Mouse (Mus musculus) C2C12 (cell line): ENCODE measurements around the gene Ttll11. TPM values are rescaled to one million over a fixed set of nuclear protein-coding genes. Genes with fewer than 3 reads are reported as not detected.

Source experiments
- H3K27me3 ChIP-seq: one replicate; pipeline ENCODE4 v1.6.1; 2011; ENCODE audit not compliant: control insufficient read depth, insufficient read depth, insufficient read length
- H3K36me3 ChIP-seq: one replicate; pipeline ENCODE4 v1.6.1; 2011; ENCODE audit not compliant: control insufficient read depth, insufficient read depth
- H3K4me3 ChIP-seq: one replicate; pipeline ENCODE4 v1.5.1; 2011; ENCODE audit warnings: mild to moderate bottlenecking, control low read depth; ENCODE audit not compliant: poor library complexity, insufficient read depth, severe bottlenecking
- H3K79me2 ChIP-seq: one replicate; pipeline ENCODE4 v1.6.1; 2011; ENCODE audit not compliant: control insufficient read depth, insufficient read depth
- H3K79me3 ChIP-seq: one replicate; pipeline ENCODE4 v1.6.1; 2011; ENCODE audit warnings: low read depth, control low read depth
- H3ac ChIP-seq: one replicate; pipeline ENCODE3; 2011; ENCODE audit warnings: low read depth; ENCODE audit not compliant: control insufficient read depth, insufficient read length
- CEBPB ChIP-seq: IDR thresholded peaks from one replicate; pipeline ENCODE4 v1.6.1; 2011; ENCODE audit warnings: low read depth, mild to moderate bottlenecking, control low read depth, moderate library complexity
- CTCF ChIP-seq: IDR thresholded peaks from one replicate; pipeline ENCODE4 v1.5.1; 2011; ENCODE audit not compliant: control insufficient read depth, insufficient read depth, insufficient read length
- FOSL1 ChIP-seq: IDR thresholded peaks from one replicate; pipeline ENCODE4 v1.8.0; 2011; ENCODE audit warnings: mild to moderate bottlenecking, low read length; ENCODE audit not compliant: poor library complexity, insufficient read depth, severe bottlenecking
- MAX ChIP-seq: IDR thresholded peaks from one replicate; pipeline ENCODE4 v1.6.1; 2011; ENCODE audit warnings: mild to moderate bottlenecking, control low read depth
- MYOD1 ChIP-seq: IDR thresholded peaks from one replicate; pipeline ENCODE4 v1.6.1; 2011; ENCODE audit warnings: low read depth; ENCODE audit not compliant: control insufficient read depth, insufficient read length
- MYOG ChIP-seq: IDR thresholded peaks from one replicate; pipeline ENCODE4 v1.6.1; 2011; ENCODE audit not compliant: control insufficient read depth, insufficient read length; ENCODE audit errors: extremely low read depth
- USF1 ChIP-seq: IDR thresholded peaks from one replicate; pipeline ENCODE4 v1.6.1; 2011; ENCODE audit warnings: low read depth, mild to moderate bottlenecking, control low read depth, moderate library complexity
- polyA plus RNA-seq: library from polyadenylated mRNA; unstranded; fragments of >200 nt; fragmentation: generic; extraction: Trizol; gene quantifications from one replicate; pipeline ENCODE4 v1.2.1, GENCODE M21; 2012; ENCODE audit warnings: missing spikeins

Ttll11 gene
- polyA plus RNA-seq, 1 experiment: 7.0 TPM

DNA sequence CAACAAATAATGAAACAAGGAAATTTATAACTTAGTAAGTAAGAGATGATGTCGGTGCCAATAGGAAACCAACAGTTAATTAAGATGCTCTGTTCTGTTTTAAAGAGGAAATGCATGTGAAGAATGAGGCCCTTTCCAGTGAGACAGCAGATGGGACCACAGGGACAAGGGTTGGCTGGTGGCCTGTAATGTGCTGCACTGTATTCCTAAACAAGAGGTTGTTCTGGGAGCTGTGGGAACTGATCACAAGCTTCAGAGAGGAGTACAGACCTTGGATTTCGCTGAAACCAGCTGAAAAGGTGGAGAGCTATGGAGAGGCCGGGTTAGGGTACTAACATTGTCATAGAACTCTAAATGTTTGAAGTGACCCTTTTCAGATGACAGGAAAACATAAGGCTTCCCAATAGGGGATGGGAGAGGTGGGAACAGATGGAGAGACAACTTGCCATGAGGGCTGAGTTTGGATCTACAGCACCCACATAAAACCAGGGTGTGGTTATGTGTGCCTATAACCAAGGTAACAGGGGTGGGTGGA is 18.1 kb downstream of the Ttll11 start:
- no peak overlapping the region for H3K4me3 ChIP-seq
- no peaks in the 10 kb centered on the region for H3K36me3 ChIP-seq
- H3K27me3 ChIP-seq: no peaks in the 10 kb centered on the region

GRCm38 (mm10) chr2:35957471-35958140 is 22.1 kb downstream of the Ttll11 start:
- no peak for TF ChIP-seq CTCF
- TF ChIP-seq USF1: no peak
- TF ChIP-seq MYOG: no peak
- TF ChIP-seq MYOD1: no peak
- no peak for TF ChIP-seq CEBPB
- TF ChIP-seq MAX: no peak
- TF ChIP-seq FOSL1: no peak
- no peaks in the 10 kb centered on the region for H3K79me3 ChIP-seq

More for the DNA sequence above, 18.1 kb downstream of the Ttll11 start:
- no peaks in the 10 kb centered on the region for H3K79me3 ChIP-seq
- TF ChIP-seq MYOD1 (no peak), MYOG (no peak), CTCF (no peak), MAX (no peak), CEBPB (no peak), USF1 (no peak), FOSL1 (no peak)
- H3K79me2 ChIP-seq: no peaks in the 10 kb centered on the region
- H3ac ChIP-seq: no peak overlapping the region

DNA sequence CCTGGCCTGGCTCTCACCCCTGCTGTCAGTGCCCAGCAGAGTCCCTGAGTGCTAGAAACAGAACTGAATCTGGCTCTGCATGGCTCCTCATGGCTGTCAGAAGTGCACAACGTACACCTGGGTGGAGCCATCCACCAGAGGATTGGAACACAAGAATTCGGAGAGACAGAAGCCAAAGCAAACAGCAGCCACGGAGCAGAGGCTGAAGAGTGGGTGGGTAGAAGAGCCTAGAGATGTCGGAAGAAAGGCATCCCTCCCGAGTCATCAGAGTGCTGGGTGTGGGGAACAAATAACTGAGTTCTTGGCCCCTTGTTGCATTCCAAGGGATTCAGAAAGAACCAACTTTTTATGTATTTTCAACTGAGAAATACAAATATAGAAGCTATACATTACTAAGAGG is 24.5 kb downstream of the Ttll11 start:
- Histone ChIP-seq H3K4me3 (no peak overlapping the region), H3ac (no peak overlapping the region), H3K79me2 (no peaks in the 10 kb centered on the region), H3K79me3 (no peaks in the 10 kb centered on the region), H3K36me3 (no peaks in the 10 kb centered on the region), H3K27me3 (peaks cover 3% of the 10 kb centered on the region)
- TF ChIP-seq FOSL1 (no peak), CTCF (no peak), MAX (no peak), MYOG (no peak)

More at GRCm38 (mm10) chr2:35957471-35958140, 22.1 kb downstream of the Ttll11 start:
- no peaks in the 10 kb centered on the region for H3K79me2 ChIP-seq
- H3K36me3 ChIP-seq: no peaks in the 10 kb centered on the region
- H3K27me3 ChIP-seq: no peaks in the 10 kb centered on the region
- no peak overlapping the region for H3ac ChIP-seq
- H3K4me3 ChIP-seq: no peak overlapping the region

DNA sequence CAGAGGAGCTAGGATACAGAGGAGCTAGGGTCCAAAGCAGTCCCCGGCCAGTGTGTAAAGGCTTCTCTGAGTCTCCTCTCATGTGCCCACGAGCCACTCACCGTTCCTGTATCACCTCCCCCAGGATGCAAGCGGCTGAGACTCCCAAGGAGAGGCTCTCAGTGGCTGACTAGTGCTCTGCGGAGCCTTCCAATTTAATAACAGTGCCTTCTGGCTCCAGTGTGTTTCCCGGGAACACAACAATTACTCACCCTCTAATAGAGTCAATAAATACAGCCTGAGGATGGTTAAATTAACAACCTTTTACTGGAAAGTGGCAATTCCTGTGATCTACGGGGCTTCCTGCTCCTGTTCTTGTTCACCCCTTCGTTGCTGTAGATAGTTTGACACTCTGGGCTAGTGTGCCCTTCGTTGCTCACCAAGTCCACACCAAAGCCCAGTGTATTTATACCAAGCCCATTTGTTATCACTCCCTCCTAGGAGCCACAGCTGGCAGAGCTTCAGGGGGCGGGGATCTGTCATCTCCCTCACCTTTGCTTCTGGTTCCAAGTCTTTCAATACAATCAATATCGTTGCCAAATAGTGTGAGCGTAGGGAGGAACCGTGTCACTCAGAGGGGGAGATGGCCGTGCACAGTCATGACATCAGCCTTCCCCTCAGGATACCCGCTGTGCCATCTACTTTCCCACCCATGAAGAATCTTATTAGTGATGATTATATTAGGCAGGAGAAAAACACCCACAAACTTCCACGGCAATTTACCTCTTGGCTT is 27.3 kb downstream of the Ttll11 start:
- no peaks in the 10 kb centered on the region for H3K36me3 ChIP-seq
- H3K79me2 ChIP-seq: no peaks in the 10 kb centered on the region
- H3K79me3 ChIP-seq: no peaks in the 10 kb centered on the region
- peaks cover 6% of the 10 kb centered on the region for H3K27me3 ChIP-seq
- no peak overlapping the region for H3K4me3 ChIP-seq
- H3ac ChIP-seq: no peak overlapping the region
- TF ChIP-seq USF1 (no peak), CTCF (no peak), FOSL1 (no peak), CEBPB (no peak), MYOD1 (no peak), MYOG (no peak), MAX (no peak)

DNA sequence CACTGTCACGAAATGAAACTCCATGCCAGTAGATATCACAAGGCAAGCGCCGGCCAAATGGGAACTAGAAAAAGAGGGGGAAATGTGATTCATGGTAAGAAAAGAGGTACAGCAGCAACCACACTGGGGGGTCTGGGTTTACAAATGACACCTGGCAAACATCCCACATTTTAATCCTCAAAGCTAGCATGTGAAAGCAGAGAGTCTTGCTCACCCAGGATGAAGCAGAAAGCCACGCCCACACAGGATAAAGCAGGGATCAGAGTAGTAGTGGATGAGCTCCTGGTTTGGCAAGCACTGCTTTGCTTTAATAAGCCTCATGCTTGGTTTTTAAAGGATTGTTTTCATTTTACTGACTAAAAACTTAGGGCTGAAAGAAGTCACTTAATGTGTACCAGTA is 34.8 kb downstream of the Ttll11 start:
- TF ChIP-seq MYOD1 (no peak), CTCF (no peak), CEBPB (no peak), MYOG (no peak), MAX (no peak), USF1 (no peak), FOSL1 (no peak)
- Histone ChIP-seq H3ac (no peak overlapping the region), H3K4me3 (no peak overlapping the region), H3K36me3 (no peaks in the 10 kb centered on the region), H3K79me2 (no peaks in the 10 kb centered on the region), H3K79me3 (no peaks in the 10 kb centered on the region), H3K27me3 (no peaks in the 10 kb centered on the region)
